Mouse (Mus musculus) E14TG2a.4 (cell line): Measurements from ENCODE around the gene Ackr4.

ENCODE experiments used
- CTCF ChIP-seq: conservative IDR thresholded peaks from 2 replicates; pipeline ENCODE4 v1.5.1; 2014; ENCODE audit warnings: low read length
- NANOG ChIP-seq: IDR thresholded peaks from 2 replicates; pipeline ENCODE4 v1.6.1; 2014; ENCODE audit warnings: borderline replicate concordance, low read length, mixed read lengths

DNA sequence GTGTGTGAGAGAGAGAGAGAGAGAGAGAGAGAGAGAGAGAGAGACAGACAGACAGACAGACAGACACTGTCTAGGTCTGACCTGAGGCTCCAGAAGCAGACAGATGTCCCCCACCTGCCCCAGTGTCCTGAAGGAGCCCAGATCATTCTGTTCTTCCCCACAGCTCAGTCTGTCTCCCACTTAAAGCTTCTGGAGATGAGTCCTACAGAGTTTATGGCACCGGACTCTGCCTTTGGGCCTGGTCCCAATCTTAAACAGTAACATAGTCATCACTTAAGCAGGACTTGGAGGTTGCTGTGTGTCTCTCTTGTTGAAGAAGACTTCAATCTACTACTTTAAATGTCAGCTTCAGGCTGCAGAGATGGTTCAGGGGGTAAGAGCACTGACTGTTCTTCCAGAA is 48.0 kb downstream of the Ackr4 start:
- TF ChIP-seq CTCF, result no peak
- TF ChIP-seq NANOG, result no peak
